Mouse (Mus musculus) liver (tissue): ENCODE measurements around the gene Rps6kb2.

Source experiments
- DNase-seq: peaks from one replicate; pipeline ENCODE4 v3.0.0-alpha.2; 2020; ENCODE audit warnings: mixed read lengths

Gene Rps6kb2

GRCm38 (mm10) chr19:4153232-4153654 lies 9.9 kb downstream of the Rps6kb2 start, which contains the start of gene Ptprcap:
TSS of gene Ptprcap (plus strand) at chr19:4153604.
- no peak for DNase-seq

DNA sequence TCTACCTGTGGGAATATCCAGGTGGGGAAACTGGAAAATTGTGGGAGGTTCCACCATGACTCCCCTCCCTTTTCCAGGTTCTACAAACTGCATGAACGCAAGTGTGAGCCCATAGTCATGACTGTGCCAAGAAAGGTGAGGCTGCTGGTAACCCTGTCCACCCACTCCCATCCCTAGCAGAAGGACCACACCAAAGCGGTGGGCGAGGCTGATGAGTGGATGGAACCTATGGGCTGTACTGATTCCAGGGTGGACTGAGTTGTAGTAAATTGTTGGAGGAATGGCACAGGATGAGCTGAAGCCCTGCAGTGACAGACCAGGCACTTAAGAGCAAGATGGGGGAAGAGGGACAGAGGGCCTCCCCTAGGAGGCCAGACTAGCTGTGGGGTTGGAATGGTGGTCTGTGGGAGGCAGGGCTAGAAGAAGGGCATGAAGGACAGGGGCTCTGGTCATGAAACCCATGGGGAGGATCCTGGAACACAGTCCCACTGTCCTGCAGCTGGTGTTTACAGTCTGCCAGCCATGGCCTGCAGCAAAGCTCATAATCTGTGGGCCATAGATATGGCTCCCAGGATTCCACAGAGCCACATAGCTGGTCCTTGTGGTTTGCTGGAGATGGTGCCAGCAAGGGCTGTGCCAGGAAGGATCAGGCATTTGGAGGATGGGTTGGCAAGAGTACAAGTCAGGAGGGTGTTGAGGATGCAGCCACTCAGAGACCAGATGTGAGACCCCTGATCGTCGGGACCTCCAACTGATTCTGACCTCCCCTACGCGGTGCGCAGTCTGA lies 10.5 kb downstream of the Rps6kb2 start:
- no peak for DNase-seq

GRCm38 (mm10) chr19:4151898-4152297 lies 11.3 kb downstream of the Rps6kb2 start:
- DNase-seq: no peak

DNA sequence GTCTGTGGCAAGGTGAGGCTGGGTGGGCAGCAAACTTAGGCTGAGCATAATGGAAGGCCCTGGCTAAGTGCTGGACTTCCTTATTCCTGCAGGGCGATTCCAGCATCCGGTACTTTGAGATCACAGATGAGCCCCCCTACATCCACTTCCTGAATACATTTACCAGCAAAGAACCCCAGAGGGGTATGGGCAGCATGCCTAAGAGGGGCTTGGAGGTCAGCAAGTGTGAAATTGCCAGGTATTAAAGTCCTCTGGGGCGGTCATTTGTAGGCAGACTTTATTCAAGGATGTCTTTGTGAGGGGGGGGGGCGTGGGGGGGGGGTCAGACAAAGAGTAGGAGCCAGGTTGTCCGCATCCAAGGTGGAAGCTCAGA lies 11.7 kb downstream of the Rps6kb2 start:
- no peak for DNase-seq

DNA sequence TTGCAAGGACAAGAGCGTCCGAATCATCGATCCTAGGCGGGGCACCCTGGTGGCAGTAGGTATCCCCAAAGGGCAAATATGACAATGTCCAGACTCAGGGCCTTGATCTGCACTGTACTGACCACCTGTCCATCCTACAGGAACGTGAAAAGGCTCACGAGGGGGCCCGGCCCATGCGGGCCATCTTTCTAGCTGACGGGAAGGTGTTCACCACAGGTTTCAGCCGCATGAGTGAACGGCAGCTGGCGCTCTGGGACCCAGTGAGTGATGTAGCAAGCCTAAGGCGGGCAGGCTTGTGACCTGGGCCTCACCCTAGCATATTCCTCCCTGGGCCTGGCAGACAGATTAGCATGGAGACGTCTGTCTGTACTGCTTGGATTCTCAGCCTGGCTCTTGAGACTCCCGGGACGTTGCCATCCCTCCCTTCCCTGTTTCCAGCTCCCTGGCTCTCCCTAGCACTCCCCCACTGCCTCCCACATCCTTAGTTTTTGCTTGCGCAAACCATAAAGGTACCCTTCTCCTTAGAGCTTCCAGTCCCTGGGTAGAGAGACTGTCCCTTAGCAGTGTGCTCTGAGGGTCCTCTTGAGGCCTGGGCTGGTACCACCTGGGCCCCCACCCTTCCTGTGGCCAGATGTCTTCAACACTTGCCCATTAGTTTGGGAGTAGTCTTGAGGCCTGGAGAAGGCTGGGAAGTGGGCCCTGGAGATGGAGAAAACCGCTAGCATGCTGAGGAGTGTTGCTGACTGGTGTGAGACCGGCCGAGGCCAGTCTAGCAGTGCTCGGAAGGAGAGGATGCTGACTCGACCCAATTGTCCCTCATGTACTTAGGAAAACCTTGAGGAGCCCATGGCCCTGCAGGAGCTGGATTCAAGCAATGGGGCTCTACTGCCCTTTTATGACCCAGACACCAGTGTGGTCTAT lies 12.3 kb downstream of the Rps6kb2 start:
- DNase-seq: no peak

GRCm38 (mm10) chr19:4149764-4150461 lies 13.2 kb downstream of the Rps6kb2 start:
- DNase-seq: no peak

GRCm38 (mm10) chr19:4149283-4149682 lies 13.9 kb downstream of the Rps6kb2 start:
- DNase-seq: no peak

DNA sequence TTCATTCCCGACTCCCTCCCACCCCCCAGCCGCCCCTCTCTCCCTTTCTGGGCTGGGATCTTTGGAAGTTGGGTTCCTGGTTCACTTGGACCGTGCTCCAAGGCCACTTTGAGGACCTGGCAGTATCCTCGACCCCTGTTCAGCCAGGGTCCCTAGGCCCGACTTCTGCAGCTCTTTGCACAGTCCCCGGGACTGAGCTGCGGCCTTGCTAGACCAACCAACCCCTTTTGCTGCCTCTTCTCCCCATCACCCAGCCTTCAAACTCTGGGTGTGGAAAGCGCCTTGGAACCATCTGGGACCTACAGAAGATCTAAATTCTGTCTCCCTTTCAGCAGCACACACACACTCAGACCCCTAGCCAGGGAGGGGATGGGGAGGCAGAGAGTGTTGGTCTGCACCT lies 14.3 kb downstream of the Rps6kb2 start:
- DNase-seq: no peak

DNA sequence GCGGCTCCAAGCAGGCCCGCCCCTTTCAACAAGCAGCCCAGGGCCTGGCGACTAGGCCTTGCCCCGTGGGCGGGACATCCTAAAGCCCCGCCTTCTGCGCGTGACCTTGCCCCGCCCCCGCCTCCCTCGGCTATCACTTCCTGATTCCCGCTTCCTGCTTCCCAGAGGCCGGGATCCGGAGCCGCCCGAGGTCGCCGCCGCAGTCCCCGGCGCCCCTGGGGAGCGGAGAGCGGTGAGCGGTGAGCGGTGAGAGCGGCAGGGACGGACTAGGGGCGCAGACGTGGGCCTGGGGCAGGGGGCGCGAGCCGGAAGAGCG lies 14.7 kb downstream of the Rps6kb2 start, which contains the start of gene Coro1b:
Gene Coro1b (plus strand): TSS at position 129 of the 316 bp plus-strand sequence.
- DNase-seq: peak; percentile 97

DNA sequence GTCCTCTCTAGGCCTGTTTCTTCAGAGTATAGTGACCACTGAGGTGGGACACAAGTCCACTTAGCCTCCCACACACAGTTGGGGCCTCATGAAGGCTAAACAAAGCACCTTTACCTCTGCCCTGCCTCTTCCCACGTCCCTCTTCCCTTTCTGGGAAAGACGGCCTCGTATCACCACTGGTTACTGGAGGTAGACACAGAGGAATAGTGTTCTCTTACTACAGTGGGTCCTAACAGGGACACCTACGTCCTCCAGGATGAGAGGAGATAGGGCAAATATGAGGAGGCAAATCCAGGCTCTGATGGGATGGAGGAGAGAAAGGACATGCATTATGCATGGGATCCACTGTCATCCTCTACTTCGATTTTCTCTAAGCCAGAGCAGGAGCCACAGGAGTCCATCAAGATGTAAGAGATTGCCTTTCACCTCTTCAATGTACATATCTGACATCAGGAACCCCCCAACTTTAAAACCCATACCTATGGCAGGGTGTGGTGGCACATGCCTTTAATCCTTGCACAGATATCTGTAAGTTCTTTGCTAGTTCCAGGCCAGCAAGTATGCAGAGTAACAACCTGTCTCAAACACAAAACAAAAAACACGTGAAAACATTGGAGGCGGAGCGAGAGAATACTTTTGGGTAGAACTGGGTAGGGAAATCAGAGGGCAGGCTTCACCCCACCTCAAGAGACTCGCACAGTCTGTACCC lies 15.2 kb downstream of the Rps6kb2 start:
- DNase-seq: no peak

DNA sequence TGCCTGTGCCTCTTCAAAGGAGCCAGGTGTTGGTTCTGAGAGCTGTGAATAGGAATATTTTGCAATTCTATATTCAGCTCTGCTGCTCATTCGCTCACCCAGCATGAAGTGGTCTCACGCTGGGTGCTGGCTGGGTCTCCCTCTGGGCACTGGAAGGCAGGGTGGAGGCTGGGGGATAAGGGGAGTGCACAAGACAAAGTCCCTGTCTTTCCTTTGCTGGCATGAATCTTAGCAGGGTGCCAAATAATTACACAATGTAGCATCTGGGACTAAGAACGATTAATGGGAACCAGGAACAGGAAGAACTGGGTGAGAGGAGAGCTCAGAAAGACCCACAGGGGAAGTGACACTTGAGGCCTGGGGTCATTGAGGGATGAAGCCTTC lies 16.1 kb downstream of the Rps6kb2 start:
- no peak for DNase-seq

GRCm38 (mm10) chr19:4146366-4147021 lies 16.7 kb downstream of the Rps6kb2 start:
- DNase-seq: no peak

- no peak for DNase-seq
Observed at GRCm38 (mm10) chr19:4145936-4146335, 17.2 kb downstream of the Rps6kb2 start.

- no peak for DNase-seq
Observed at GRCm38 (mm10) chr19:4144550-4145498, 18.3 kb downstream of the Rps6kb2 start.

- no peak for DNase-seq
Observed at GRCm38 (mm10) chr19:4143759-4144268, 19.3 kb downstream of the Rps6kb2 start, which contains the start of gene Cabp4. TSS of gene Cabp4 (minus strand) at chr19:4144033.

DNA sequence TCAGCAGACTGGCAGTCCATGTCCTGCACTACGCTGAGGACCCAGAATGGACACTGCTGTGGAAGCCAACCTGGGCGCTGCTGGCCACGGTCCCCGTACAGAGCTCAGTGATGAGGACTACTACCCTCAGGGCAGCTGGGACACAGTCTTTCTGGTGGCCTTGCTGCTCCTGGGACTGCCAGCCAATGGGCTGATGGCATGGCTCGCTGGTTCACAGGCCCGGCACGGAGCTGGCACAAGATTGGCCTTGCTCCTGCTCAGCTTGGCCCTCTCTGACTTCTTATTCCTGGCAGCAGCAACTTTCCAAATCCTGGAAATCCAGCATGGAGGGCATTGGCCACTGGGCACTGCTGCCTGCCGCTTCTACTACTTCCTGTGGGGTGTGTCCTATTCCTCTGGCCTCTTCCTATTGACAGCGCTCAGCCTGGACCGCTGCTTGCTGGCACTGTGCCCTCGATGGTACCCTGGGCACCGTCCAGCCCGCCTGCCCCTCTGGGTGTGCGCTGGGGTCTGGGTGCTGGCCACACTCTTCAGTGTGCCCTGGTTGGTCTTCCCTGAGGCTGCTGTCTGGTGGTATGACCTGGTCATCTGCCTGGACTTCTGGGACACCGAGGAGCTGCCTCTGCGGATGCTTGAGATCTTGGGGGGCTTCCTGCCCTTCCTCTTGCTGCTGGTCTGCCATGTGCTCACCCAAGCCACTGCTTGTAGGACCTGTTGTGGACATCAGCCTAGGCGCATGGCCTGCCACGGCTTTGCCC lies 20.6 kb downstream of the Rps6kb2 start:
- DNase-seq: no peak

DNA sequence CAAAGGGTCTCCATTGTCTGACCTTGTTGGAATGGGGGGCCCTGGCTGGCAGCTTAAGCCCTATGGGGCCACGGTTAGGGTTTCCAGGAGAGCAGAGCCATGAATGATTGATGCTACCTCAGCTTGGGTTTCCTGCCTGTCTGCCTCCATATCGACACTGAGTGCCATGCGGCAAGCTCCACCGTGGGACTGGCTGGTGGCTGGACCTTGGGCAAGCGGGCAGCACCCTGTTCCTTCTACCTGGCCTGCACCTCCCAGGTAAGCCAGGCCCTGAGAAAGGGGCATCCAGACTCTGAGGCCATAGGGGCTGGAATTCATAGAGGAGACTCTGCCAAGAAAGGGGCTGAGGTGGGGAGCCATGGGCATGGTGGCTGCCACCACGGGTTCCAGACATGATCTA lies 23.0 kb downstream of the Rps6kb2 start:
- no peak for DNase-seq

DNA sequence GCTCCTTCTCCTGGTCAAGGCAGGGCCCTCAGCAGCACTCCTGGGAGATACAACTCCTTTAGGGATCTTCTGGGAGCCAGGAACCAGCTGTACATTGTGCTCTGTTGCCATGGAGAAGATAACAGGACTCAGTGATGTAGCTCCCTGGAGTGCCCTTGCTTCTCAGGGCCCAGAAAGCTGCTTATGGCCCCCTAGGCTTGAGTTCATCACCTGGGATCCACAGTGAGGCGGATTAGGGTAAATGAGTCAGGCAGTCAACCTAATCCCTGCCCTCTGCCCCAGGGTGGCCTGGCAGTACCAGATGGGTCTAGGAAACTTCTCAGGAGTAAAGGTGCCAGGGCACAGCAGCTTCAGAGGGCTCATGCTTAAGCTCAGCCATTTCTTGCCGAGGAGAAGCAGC lies 23.7 kb downstream of the Rps6kb2 start, which contains the start of gene Gpr152:
Gene Gpr152 (plus strand): TSS at position 342 of the 400 bp plus-strand sequence.
- no peak for DNase-seq

DNA sequence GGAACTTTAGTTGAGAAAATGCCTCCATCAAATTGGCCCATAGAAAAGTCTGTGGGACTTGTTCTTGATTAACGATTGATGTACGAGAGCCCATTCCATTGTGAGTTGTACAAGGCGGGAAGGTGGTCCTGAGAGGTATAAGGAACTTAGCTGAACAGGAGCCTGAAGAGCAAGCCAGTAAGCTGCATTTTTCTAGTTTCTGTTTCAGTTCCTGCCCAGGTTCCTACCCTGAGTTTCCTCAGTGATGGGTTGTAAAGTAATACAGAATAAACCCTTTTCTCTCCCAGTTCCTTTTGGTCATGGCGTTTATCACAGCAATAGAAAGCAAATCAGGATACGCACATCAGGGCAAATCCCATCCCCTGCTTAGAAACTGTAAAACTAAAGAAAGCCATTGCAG lies 25.2 kb downstream of the Rps6kb2 start:
- no peak for DNase-seq

DNA sequence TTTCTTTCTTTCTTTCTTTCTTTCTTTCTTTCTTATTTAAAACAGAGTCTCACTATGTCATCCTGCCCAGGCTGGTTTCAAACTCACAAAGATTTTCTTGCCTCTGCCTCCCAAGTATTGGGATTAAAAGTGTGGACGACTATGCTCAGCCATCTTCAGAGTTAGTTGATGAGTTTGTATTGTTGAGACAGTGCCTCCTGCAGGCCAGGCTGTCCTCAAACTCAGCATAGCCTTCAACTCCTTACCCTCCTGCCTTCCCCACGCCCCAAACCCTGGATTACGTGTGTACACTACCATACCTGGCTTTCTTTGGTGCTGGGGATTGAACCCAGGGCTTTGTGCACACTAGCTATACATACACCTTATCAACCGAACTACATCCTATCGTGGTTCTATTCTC lies 26.7 kb downstream of the Rps6kb2 start:
- no peak for DNase-seq
